Mouse (Mus musculus): ENCODE results near the gene Cnpy2.
"Not testable (repeated sequence)": the region's sequence is repeated elsewhere in the genome, so short reads cannot be mapped to it uniquely, and the experiment has no call there.

The Cnpy2 gene

DNA sequence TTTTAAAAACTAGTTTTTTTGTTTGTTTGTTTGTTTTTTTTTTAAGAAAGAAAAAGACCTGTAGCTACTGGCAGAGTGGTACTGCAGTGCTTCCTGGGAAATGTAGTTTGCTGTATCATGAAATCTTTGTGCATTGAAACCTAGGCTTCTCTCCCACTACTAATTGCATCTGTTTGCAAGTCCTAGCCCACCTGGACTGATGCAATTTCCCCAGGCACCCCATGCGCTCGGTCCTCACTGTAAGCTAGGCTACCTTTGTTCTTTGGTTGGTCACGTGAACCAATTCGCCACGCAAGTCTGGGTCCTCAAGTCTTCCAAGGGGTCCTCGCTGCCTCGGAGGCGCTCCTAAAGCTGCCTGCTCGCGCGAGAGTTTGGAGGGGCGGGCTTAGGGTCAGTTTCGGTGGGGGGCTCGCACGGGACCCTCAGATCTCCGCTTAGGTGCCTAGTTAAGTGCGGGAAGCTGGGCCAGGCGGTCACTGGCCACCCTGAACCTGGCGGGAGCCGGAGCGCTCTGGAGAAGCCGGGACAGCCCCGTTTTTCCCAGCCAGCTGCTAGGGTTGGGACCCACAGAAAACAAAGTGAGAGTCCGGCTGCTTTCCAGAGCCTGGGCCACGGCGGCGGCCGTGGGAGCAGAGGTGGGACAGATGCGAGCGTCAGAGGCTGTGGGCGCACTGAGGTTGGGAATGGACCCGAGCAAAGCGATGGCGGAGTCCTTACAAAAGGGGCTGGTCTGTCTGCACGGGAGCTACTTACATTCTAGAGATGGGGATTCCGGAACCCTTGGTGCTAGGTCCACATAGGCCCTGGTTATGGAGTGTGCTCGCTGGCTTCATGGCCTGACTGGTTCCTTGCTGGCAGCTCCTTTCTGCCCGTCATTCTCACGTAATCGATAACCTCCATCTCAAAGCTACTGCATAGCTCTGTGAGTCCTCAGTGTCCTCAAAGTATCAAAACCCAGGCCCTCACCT lies at the start of gene Cnpy2:
Gene Cnpy2, plus strand, starts transcription at position 319 of the 968 bp plus-strand sequence.
- peak; percentile 94 for DNase-seq (ENCODE audit: low read depth, low spot score)

GRCm38 (mm10) chr10:128272819-128273439 lies 49.3 kb upstream of the Cnpy2 start:
- not testable (repeated sequence) for DNase-seq (ENCODE audit: low read depth, low spot score)

- DNase-seq (ENCODE audit: low read depth, low spot score), result not testable (repeated sequence)
Observed at GRCm38 (mm10) chr10:128275374-128275773, 46.9 kb upstream of the Cnpy2 start.

DNA sequence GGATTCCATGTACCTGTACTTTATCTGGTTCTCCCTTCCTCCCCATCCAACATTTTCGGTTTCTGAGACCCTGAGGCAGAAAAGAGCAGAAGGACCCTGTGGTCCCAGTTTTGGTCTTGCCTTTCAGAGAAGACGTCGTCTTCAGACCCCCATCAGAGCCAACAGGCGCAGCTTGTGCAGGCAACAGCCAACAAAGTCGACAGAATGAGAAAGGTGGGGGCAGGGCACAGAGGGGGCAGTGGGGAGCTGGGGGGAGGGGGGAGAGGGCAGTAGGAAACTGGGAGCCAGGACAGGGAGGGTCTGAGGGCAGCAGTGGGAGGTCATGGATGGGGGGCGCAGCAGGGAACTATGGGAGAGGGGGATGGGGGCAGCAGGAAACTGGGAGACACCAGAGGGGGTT lies 44.1 kb upstream of the Cnpy2 start:
- DNase-seq (ENCODE audit: low read depth, low spot score), result no peak

DNA sequence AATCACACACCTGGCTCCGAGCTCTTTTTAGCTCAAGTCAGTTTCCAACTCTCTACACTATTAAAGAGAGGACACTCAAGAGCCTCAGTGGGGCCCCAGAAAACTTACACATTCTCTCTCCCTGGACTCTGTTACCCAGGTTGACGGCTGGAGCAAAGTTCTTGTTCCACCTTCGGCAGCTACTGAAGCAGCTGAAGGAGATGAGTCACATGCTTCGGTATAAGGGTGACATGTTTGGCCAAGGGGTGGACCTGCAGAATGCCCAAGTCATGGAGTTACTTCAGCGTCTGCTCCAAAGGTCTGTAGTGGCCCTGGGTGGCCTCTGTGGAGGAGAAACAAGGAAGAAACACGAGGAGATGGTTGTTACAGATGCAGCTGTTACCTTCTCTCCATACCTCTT lies 41.3 kb upstream of the Cnpy2 start:
- no peak for DNase-seq (ENCODE audit: low read depth, low spot score)

GRCm38 (mm10) chr10:128281682-128282081 lies 40.6 kb upstream of the Cnpy2 start:
- DNase-seq (ENCODE audit: low read depth, low spot score), result no peak

- no peak for DNase-seq (ENCODE audit: low read depth, low spot score)
Observed at GRCm38 (mm10) chr10:128282886-128283450, 39.3 kb upstream of the Cnpy2 start.

DNA sequence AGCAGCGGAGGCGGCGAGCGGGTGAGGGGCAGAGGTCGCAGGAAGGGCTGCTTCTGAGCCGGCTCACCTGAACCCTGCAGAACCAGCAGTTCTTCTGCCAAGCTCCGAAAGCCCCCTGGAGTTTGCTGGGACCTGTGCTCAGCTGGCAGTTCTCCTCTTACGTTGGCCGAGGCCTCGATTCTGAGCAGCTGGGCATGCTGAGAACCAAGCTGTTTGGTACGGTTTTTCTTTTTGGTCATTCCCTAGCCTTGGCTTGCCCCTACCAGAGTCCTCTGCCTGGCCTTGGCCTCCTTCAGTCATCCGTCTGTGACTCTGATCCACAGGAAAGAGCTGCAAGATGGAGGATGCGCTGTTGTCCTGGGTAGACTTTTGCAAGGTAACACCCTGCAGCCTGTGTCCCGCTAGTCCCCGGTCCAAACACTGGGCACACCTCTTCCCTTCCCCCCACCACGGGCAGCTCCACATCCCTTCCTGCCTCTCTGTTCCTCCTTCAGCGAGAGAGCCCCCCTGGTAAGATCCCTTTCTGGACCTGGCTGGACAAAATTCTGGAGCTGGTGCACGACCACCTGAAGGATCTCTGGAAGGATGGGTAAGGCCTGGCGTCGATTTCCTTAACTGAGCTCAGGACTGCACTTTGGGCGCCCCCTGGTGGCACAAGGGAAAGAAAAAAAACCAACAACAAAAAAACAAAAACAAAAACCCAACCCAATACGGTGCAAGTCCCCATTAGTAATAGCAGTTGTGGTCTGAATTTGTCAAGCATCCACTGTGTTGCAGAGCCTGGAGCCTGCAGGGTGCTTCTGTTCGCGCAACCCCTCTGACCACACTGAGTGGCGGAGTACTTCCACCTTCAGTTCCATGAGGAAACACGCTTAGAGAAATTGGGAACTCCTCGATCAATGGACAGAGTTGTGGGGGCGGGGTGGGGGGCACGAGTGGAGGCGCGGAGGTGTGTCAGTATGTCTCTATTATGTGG lies 38.4 kb upstream of the Cnpy2 start:
- peak; percentile 69 for DNase-seq (ENCODE audit: low read depth, low spot score)

DNA sequence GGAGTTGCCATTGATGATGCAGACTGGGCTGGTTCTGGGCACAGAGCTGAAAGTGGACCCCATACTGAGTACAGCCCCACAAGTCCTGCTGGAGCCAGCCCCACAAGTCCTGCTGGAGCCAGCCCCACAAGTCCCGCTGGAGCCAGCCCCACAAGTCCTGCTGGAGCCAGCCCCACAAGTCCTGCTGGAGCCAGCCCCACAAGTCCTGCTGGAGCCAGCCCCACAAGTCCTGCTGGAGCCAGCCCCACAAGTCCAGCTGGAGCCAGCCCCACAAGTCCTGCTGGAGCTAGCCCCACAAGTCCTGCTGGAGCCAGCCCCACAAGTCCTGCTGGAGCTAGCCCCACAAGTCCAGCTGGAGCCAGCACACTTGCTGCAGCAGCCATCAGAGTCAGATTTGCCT lies 31.7 kb upstream of the Cnpy2 start:
- not testable (repeated sequence) for DNase-seq (ENCODE audit: low read depth, low spot score)

DNA sequence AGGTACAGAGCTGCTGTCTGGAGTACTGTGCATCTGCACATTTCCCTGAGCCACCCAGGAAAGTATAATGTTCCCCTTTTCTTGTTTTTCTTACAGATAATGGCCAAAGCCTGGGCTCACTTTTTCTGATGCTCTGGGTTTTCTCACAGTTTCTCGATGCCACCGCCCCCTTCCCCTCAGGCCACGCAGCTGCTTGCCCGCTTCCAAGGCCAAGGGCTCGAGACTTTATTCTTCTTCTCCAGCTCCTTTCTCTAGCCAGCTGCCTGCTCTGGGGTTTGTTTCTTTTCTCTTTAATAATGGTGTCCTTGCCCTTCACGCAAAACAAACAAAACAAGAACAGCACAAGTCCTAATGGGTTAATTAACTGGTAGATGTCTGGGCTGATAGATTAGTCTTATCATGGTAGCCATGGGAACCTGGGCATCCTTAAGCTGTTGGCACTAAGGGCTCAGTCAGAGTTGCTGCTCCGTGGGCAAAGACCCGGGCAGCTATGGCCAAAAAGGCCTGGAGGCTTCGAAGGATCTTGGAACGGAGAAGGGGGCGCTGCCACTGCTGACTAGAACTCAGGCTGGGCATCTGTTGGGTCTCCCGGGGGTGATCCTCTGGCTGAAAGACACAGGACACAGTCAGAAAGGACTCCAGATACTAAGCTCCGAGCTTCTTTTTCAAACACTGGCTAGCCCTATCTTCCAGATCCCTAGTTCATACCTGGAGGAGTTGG lies 25.7 kb upstream of the Cnpy2 start:
- DNase-seq (ENCODE audit: low read depth, low spot score), result no peak

DNA sequence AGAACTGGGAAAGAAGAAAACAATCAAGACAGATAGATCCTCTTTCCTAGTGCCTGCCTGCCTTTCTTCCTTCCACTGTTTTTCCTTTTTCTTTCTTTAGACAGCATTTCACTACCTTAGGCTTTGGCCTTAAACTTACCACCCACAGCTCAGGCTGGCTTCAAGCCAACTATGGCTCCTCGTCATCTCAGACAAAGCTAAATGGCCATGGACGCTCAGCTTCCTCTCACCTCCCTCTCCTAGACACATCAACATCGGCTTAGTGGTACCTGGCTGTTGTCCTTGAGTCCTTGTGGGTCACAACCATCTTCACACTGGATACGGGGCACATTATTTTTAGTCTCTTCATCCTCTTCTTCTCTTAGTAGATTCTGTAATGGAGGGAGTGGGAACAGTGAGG lies 25.0 kb upstream of the Cnpy2 start:
- no peak for DNase-seq (ENCODE audit: low read depth, low spot score)

DNA sequence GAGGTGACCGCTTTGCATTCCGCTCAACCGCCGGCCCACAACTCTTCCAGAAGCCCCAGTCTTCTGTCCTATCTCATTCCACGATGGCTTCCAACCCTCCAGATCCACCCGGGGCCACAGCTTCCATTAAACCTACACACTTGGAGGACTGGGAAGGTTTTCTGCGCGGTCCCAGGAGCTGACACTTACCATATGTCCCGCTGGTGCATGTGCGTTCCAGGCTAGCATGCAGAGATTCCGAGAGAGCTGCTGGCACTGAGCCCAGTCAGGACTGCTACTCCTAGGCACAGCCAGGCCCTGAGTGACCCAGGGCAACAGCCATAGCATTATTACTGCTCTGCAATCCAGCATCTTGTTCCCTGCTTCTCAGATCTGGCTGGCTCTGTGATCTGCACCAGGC lies 24.6 kb upstream of the Cnpy2 start:
- no peak for DNase-seq (ENCODE audit: low read depth, low spot score)

GRCm38 (mm10) chr10:128298243-128298642 lies 24.0 kb upstream of the Cnpy2 start:
- no peak for DNase-seq (ENCODE audit: low read depth, low spot score)

DNA sequence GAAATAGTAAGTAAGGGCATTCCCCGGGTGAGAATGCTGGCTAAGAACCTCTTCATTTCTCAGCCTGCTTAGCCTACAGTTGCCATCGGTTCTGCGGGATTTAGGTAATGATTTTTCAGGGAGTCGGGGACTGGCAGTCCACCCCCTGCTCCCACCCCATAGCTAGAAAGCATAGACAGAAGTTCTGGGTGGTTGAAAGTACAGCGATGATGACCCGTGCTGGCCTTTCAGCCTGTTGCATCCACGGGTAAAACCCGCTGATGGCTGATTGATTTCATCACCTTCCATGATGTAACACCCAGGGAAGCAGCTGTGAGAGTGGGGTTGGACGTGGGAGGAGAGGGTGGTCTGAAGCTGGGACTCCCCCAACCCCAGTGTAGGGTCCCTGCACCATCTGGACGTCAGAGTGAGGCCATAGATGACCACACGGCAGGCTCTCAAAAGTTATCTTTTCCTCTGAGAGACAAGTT lies 23.5 kb upstream of the Cnpy2 start, which contains the start of gene Il23a:
Gene Il23a, minus strand, starts transcription at position 51 of the 470 bp plus-strand sequence.
- DNase-seq (ENCODE audit: low read depth, low spot score), result no peak

GRCm38 (mm10) chr10:128302357-128302756 lies 19.9 kb upstream of the Cnpy2 start:
- DNase-seq (ENCODE audit: low read depth, low spot score), result no peak

GRCm38 (mm10) chr10:128302785-128303125 lies 19.5 kb upstream of the Cnpy2 start:
- no peak for DNase-seq (ENCODE audit: low read depth, low spot score)

- peak; percentile 100 for DNase-seq (ENCODE audit: low read depth, low spot score)
Observed at GRCm38 (mm10) chr10:128303126-128304021, 18.9 kb upstream of the Cnpy2 start, which contains the start of gene Pan2. TSS of gene Pan2 (plus strand) at chr10:128303335.

GRCm38 (mm10) chr10:128309654-128310053 lies 12.6 kb upstream of the Cnpy2 start:
- DNase-seq (ENCODE audit: low read depth, low spot score), result no peak

- DNase-seq (ENCODE audit: low read depth, low spot score), result no peak
Observed at GRCm38 (mm10) chr10:128310177-128310576, 12.1 kb upstream of the Cnpy2 start.
